Mouse (Mus musculus): Measurements from ENCODE around the gene Unc79.

GRCm38 (mm10) chr12:103109301-103109700 is 160.6 kb downstream of the Unc79 start:
- TF ChIP-seq CTCF (IDR thresholded peaks at IDR 0.05; ENCODE audit: low read depth) (no peak), EP300 (IDR thresholded peaks at IDR 0.05; ENCODE audit: low read depth) (no peak)
